Mouse (Mus musculus) limb, embryonic 14.5 days (tissue): Measurements from ENCODE around the gene Rhebl1. TPM values are rescaled to one million over a fixed set of nuclear protein-coding genes. Genes with fewer than 3 reads are reported as not detected.

Source experiments
- ATAC-seq: fragments of 200-750 bp; cut with Nextera tagmentation; 2 replicates; pipeline ENCODE4 v1.8.0; 2017; ENCODE audit warnings: low read depth, moderate number of reproducible peaks, moderate TSS enrichment; ENCODE audit not compliant: low FRiP score
- DNase-seq: peaks from one replicate; pipeline ENCODE4 v3.0.0-alpha.2; 2015; ENCODE audit warnings: low spot score
- H3K27ac ChIP-seq: fragments of 300-500 bp; sonication (generic); replicated peaks from 2 replicates; pipeline ENCODE4 v1.5.1; 2014; ENCODE audit warnings: low read depth, mild to moderate bottlenecking, low read length, moderate library complexity, mixed read lengths
- H3K27me3 ChIP-seq: fragments of 300-500 bp; sonication (generic); 2 replicates; pipeline ENCODE4 v1.6.1; 2014; ENCODE audit warnings: low read length, mixed read lengths; ENCODE audit not compliant: control insufficient read depth, insufficient read depth
- H3K36me3 ChIP-seq: fragments of 300-500 bp; sonication (generic); 2 replicates; pipeline ENCODE4 v1.6.1; 2014; ENCODE audit warnings: mild to moderate bottlenecking, low read length, moderate library complexity, mixed read lengths; ENCODE audit not compliant: control insufficient read depth, insufficient read depth
- H3K4me1 ChIP-seq: fragments of 300-500 bp; sonication (generic); 2 replicates; pipeline ENCODE4 v1.6.1; 2014; ENCODE audit warnings: antibody characterized with exemption, low read length, mixed read lengths; ENCODE audit not compliant: control insufficient read depth, insufficient read depth
- H3K4me2 ChIP-seq: fragments of 300-500 bp; sonication (generic); replicated peaks from 2 replicates; pipeline ENCODE4 v1.6.1; 2014; ENCODE audit warnings: low read depth, mild to moderate bottlenecking, low read length, moderate library complexity; ENCODE audit not compliant: severe bottlenecking
- H3K4me3 ChIP-seq: fragments of 300-500 bp; sonication (generic); replicated peaks from 2 replicates; pipeline ENCODE4 v1.5.1; 2014; ENCODE audit warnings: low read length
- H3K9ac ChIP-seq: fragments of 300-500 bp; sonication (generic); 2 replicates; pipeline ENCODE4 v1.6.1; 2014; ENCODE audit warnings: mild to moderate bottlenecking, low read depth, low read length, moderate library complexity; ENCODE audit not compliant: severe bottlenecking
- H3K9me3 ChIP-seq: fragments of 300-500 bp; sonication (generic); 2 replicates; pipeline ENCODE4 v1.6.1; 2016; ENCODE audit warnings: low read length; ENCODE audit not compliant: control insufficient read depth
- POLR2A ChIP-seq: fragments of 200-500 bp; IDR thresholded peaks from 2 replicates; pipeline ENCODE4 v1.8.0; 2012; ENCODE audit warnings: inconsistent platforms, mild to moderate bottlenecking, moderate library complexity, borderline replicate concordance; ENCODE audit not compliant: insufficient read depth, insufficient read length; ENCODE audit errors: extremely low read depth
- WGBS: fragments of 180-500 bp; shearing (Covaris S2); extraction: QIAGEN DNeasy Blood & Tissue Kit; methylation state at CpG from one replicate; pipeline ENCODE4 v1.1.7; 2014; 5-methylcytosine and 5-hydroxymethylcytosine counted together
- polyA plus RNA-seq, 2 experiments: library from polyadenylated mRNA; depleted of rRNA in 1 of 2; stranded (reverse) in 1 of 2; unstranded in 1 of 2; fragments of >200 nt; fragmentation: Nextera tagmentation in 1 of 2; extraction: Ambion mirVana in 1 of 2; gene quantifications; 2 replicates each; pipeline versions ENCODE4 v1.2.1 to v1.2.3; 2012 to 2014

The Rhebl1 gene
- polyA plus RNA-seq, 2 experiments: 12.0 to 14.5 TPM

- Histone ChIP-seq H3K9me3 (no peaks in the 10 kb centered on the region), H3K4me3 (peak within 1 kb of the TSS; percentile 94), H3K4me2 (peak within 1 kb of the TSS; percentile 79), H3K27me3 (no peaks in the 10 kb centered on the region), H3K36me3 (peaks cover 5% of the 10 kb centered on the region), H3K4me1 (peaks cover 14% of the 10 kb centered on the region; the same call in 1 of the 2 replicates), H3K27ac (peak within 1 kb of the TSS; percentile 96), H3K9ac (peak within 1 kb of the TSS; percentile 91)
- ATAC-seq (peak; percentile 97), DNase-seq (peak; percentile 99)
- TF ChIP-seq POLR2A: peak; percentile 38; the same call in 1 of the 2 replicates
- WGBS: 3% methylated on average over 70 of the region's 82 CpGs
Measured at GRCm38 (mm10) chr15:98917538-98918498, 23.5 kb upstream of the Rhebl1 start, which contains the start of gene Lmbr1l. Gene Lmbr1l, minus strand, starts transcription at chr15:98918231.

- Histone ChIP-seq H3K4me2 (peak overlapping the region; percentile 79), H3K4me3 (peak overlapping the region; percentile 94), H3K36me3 (peaks cover 12% of the 10 kb centered on the region), H3K9me3 (no peaks in the 10 kb centered on the region), H3K9ac (peak overlapping the region; percentile 91), H3K27me3 (no peaks in the 10 kb centered on the region), H3K27ac (peak overlapping the region; percentile 96; the same call in 1 of the 2 replicates), H3K4me1 (peaks cover 14% of the 10 kb centered on the region; the same call in 1 of the 2 replicates)
- 2% methylated on average over 14 of the region's 14 CpGs for WGBS
- no peak for ATAC-seq
- TF ChIP-seq POLR2A: no peak
- no peak for DNase-seq
Measured at GRCm38 (mm10) chr15:98917091-98917490, 22.8 kb upstream of the Rhebl1 start.

- H3K4me2 ChIP-seq: no peak overlapping the region
- no peak overlapping the region for H3K27ac ChIP-seq
- H3K4me3 ChIP-seq: no peak overlapping the region; the same call in 1 of the 2 replicates
- peaks cover 23% of the 10 kb centered on the region for H3K36me3 ChIP-seq
- ATAC-seq (no peak), DNase-seq (no peak)
- H3K9me3 ChIP-seq: no peaks in the 10 kb centered on the region
- TF ChIP-seq POLR2A: no peak
- H3K4me1 ChIP-seq: peaks cover 14% of the 10 kb centered on the region; the same call in 1 of the 2 replicates
- no peaks in the 10 kb centered on the region for H3K27me3 ChIP-seq
- no peak overlapping the region for H3K9ac ChIP-seq
- 91% methylated on average over 4 of the region's 4 CpGs for WGBS
Measured at GRCm38 (mm10) chr15:98916016-98916415, 21.7 kb upstream of the Rhebl1 start.

- H3K27me3 ChIP-seq: no peaks in the 10 kb centered on the region
- no peak overlapping the region for H3K27ac ChIP-seq
- ATAC-seq: no peak
- DNase-seq: no peak
- 92% methylated on average over 6 of the region's 6 CpGs for WGBS
- H3K4me3 ChIP-seq: no peak overlapping the region
- H3K9ac ChIP-seq: no peak overlapping the region
- no peaks in the 10 kb centered on the region for H3K9me3 ChIP-seq
- peaks cover 14% of the 10 kb centered on the region; the same call in 1 of the 2 replicates for H3K4me1 ChIP-seq
- H3K4me2 ChIP-seq: no peak overlapping the region
- no peak for TF ChIP-seq POLR2A
- peaks cover 32% of the 10 kb centered on the region for H3K36me3 ChIP-seq
Measured at GRCm38 (mm10) chr15:98914903-98915302, 20.6 kb upstream of the Rhebl1 start.

- ATAC-seq (no peak), DNase-seq (no peak)
- no peak overlapping the region for H3K27ac ChIP-seq
- H3K4me1 ChIP-seq: no peaks in the 10 kb centered on the region
- no peak overlapping the region for H3K9ac ChIP-seq
- no peaks in the 10 kb centered on the region for H3K27me3 ChIP-seq
- no peak overlapping the region for H3K4me2 ChIP-seq
- no peak overlapping the region for H3K4me3 ChIP-seq
- H3K9me3 ChIP-seq: no peaks in the 10 kb centered on the region
- no peak for TF ChIP-seq POLR2A
- WGBS: 35% methylated on average over 10 of the region's 10 CpGs
- H3K36me3 ChIP-seq: peaks cover 63% of the 10 kb centered on the region
Measured at GRCm38 (mm10) chr15:98904692-98905091, 10.4 kb upstream of the Rhebl1 start.
